Mouse (Mus musculus): Measurements from ENCODE around the gene Sh3pxd2a. TPM values are rescaled to one million over a fixed set of nuclear protein-coding genes. Genes with fewer than 3 reads are reported as not detected.

Sh3pxd2a gene
- total RNA-seq, 2 experiments from 2014 or later = 32.8 to 42.6 TPM

- DNase-seq (ENCODE audit: low spot score) = no peak
Measured at GRCm38 (mm10) chr19:47211609-47212312, 252.4 kb downstream of the Sh3pxd2a start.

- no peak for DNase-seq (ENCODE audit: low spot score)
Measured at GRCm38 (mm10) chr19:47210432-47210831, 253.8 kb downstream of the Sh3pxd2a start.

Small RNA genes within 50 kb of the gene (microRNA-seq; reads per million reads assigned to microRNA genes)
- gene Mir6995 = not detected

Other genes starting within 250 kb of the Sh3pxd2a start
- 1 to 10 TPM; 4.2 to 4.9 TPM for gene Stn1, start 73.1 kb upstream of the Sh3pxd2a start, total RNA-seq (2021)
- gene Slk, start 115.3 kb upstream of the Sh3pxd2a start, total RNA-seq (2021) = 10 to 100 TPM; 27.2 to 35.6 TPM
- under 1 TPM in 1 of 2 experiments, not detected in 1; 0.11 TPM for gene Col17a1, start 227.7 kb upstream of the Sh3pxd2a start, total RNA-seq (2021)

Measured in gastrocnemius, adult 18-20 months (tissue).